Mouse (Mus musculus) kidney, postnatal 0 days (tissue): ENCODE results near the gene 1700034J05Rik. TPM values are rescaled to one million over a fixed set of nuclear protein-coding genes. Genes with fewer than 3 reads are reported as not detected.

Experiments
- ATAC-seq: fragments of 200-750 bp; cut with Nextera tagmentation; replicated peaks from 2 replicates; pipeline ENCODE4 v1.8.0; 2017; ENCODE audit warnings: low read depth, moderate number of reproducible peaks, moderate TSS enrichment, moderate library complexity; ENCODE audit not compliant: low FRiP score
- DNase-seq: peaks from one replicate; pipeline ENCODE4 v3.0.0-alpha.2; 2016; ENCODE audit warnings: low spot score
- H3K27ac ChIP-seq: fragments of 300-500 bp; sonication (generic); 2 replicates; pipeline ENCODE4 v1.5.1; 2014; ENCODE audit warnings: mild to moderate bottlenecking
- H3K27me3 ChIP-seq: fragments of 300-500 bp; sonication (generic); 2 replicates; pipeline ENCODE4 v1.6.1; 2014; ENCODE audit warnings: low read length, mixed read lengths; ENCODE audit not compliant: insufficient read depth
- H3K36me3 ChIP-seq: fragments of 300-500 bp; sonication (generic); 2 replicates; pipeline ENCODE4 v1.6.1; 2014; ENCODE audit warnings: low read length, mixed read lengths; ENCODE audit not compliant: insufficient read depth
- H3K4me1 ChIP-seq: fragments of 300-500 bp; sonication (generic); replicated peaks from 2 replicates; pipeline ENCODE4 v1.6.1; 2014; ENCODE audit warnings: antibody characterized with exemption, low read length, mixed read lengths; ENCODE audit not compliant: insufficient read depth
- H3K4me2 ChIP-seq: fragments of 300-500 bp; sonication (generic); 2 replicates; pipeline ENCODE4 v1.6.1; 2014; ENCODE audit warnings: mild to moderate bottlenecking, low read length, moderate library complexity, mixed read lengths
- H3K4me3 ChIP-seq: fragments of 300-500 bp; sonication (generic); replicated peaks from 2 replicates; pipeline ENCODE4 v1.5.1; 2014; ENCODE audit warnings: low read depth, low read length
- H3K9ac ChIP-seq: fragments of 300-500 bp; sonication (generic); 2 replicates; pipeline ENCODE4 v1.6.1; 2014; ENCODE audit warnings: low read depth, low read length
- H3K9me3 ChIP-seq: fragments of 300-500 bp; sonication (generic); replicated peaks from 2 replicates; pipeline ENCODE4 v1.6.1; 2016; ENCODE audit warnings: low read length, inconsistent platforms, mixed read lengths
- CTCF ChIP-seq: IDR thresholded peaks from 2 replicates; pipeline ENCODE4 v1.5.1; 2016; ENCODE audit warnings: antibody characterized with exemption, low read depth, mild to moderate bottlenecking, moderate library complexity
- WGBS: fragments of 180-500 bp; shearing (Covaris S2); extraction: QIAGEN DNeasy Blood & Tissue Kit; methylation state at CpG from one replicate; pipeline ENCODE4 v1.1.7; 2014; 5-methylcytosine and 5-hydroxymethylcytosine counted together
- polyA plus RNA-seq: library from polyadenylated mRNA; unstranded; fragments of >200 nt; fragmentation: Nextera tagmentation; extraction: Ambion mirVana; gene quantifications from 2 replicates; pipeline ENCODE4 v1.2.1, GENCODE M21; 2015

1700034J05Rik gene
- polyA plus RNA-seq, 1 experiment from 2014 or later, result 0.09 TPM

GRCm38 (mm10) chr6:146976446-146976845 is 22.2 kb upstream of the 1700034J05Rik start:
- Histone ChIP-seq H3K27ac (no peak overlapping the region), H3K9me3 (no peaks in the 10 kb centered on the region), H3K36me3 (peaks cover 14% of the 10 kb centered on the region; the same call in 1 of the 2 replicates), H3K27me3 (no peaks in the 10 kb centered on the region), H3K4me1 (0 out of 2 replicates have a peak, but pooled peaks cover 11% of the 10 kb centered on the region), H3K9ac (no peak overlapping the region), H3K4me2 (no peak overlapping the region), H3K4me3 (no peak overlapping the region)
- ATAC-seq, result no peak
- no peak for DNase-seq
- no peak for TF ChIP-seq CTCF
- 88% methylated on average over 8 of the region's 8 CpGs for WGBS

- H3K4me1 ChIP-seq, result no peaks in the 10 kb centered on the region
- no peak for ATAC-seq
- no peak overlapping the region for H3K27ac ChIP-seq
- no peak overlapping the region for H3K4me2 ChIP-seq
- H3K27me3 ChIP-seq, result no peaks in the 10 kb centered on the region
- H3K4me3 ChIP-seq, result no peak overlapping the region
- H3K36me3 ChIP-seq, result peaks cover 9% of the 10 kb centered on the region; the same call in 1 of the 2 replicates
- DNase-seq, result no peak
- H3K9me3 ChIP-seq, result no peaks in the 10 kb centered on the region
- no peak overlapping the region for H3K9ac ChIP-seq
- TF ChIP-seq CTCF, result no peak
These were observed 19.6 kb upstream of the 1700034J05Rik start for GRCm38 (mm10) chr6:146973830-146974229.

- Histone ChIP-seq H3K4me2 (no peak overlapping the region), H3K4me3 (no peak overlapping the region), H3K4me1 (no peaks in the 10 kb centered on the region), H3K27ac (no peak overlapping the region), H3K9ac (no peak overlapping the region), H3K9me3 (no peaks in the 10 kb centered on the region), H3K36me3 (peaks cover 9% of the 10 kb centered on the region; the same call in 1 of the 2 replicates), H3K27me3 (no peaks in the 10 kb centered on the region)
- no peak for TF ChIP-seq CTCF
- 58% methylated on average over 2 of the region's 2 CpGs for WGBS
- ATAC-seq (no peak), DNase-seq (no peak)
These were observed 19.2 kb upstream of the 1700034J05Rik start for GRCm38 (mm10) chr6:146973406-146973805.

GRCm38 (mm10) chr6:146972740-146973139 is 18.5 kb upstream of the 1700034J05Rik start:
- no peaks in the 10 kb centered on the region for H3K4me1 ChIP-seq
- no peak for ATAC-seq
- 38% methylated on average over 1 of the region's 1 CpGs for WGBS
- H3K9me3 ChIP-seq, result no peaks in the 10 kb centered on the region
- no peak overlapping the region for H3K4me2 ChIP-seq
- H3K4me3 ChIP-seq, result no peak overlapping the region
- no peak for DNase-seq
- H3K27me3 ChIP-seq, result no peaks in the 10 kb centered on the region
- peaks cover 9% of the 10 kb centered on the region; the same call in 1 of the 2 replicates for H3K36me3 ChIP-seq
- no peak overlapping the region for H3K27ac ChIP-seq
- TF ChIP-seq CTCF, result no peak
- H3K9ac ChIP-seq, result no peak overlapping the region

GRCm38 (mm10) chr6:146972009-146972408 is 17.8 kb upstream of the 1700034J05Rik start:
- no peak for TF ChIP-seq CTCF
- Histone ChIP-seq H3K4me3 (no peak overlapping the region), H3K9me3 (no peaks in the 10 kb centered on the region), H3K27me3 (no peaks in the 10 kb centered on the region), H3K4me2 (no peak overlapping the region), H3K9ac (no peak overlapping the region), H3K4me1 (no peaks in the 10 kb centered on the region), H3K27ac (no peak overlapping the region), H3K36me3 (peaks cover 5% of the 10 kb centered on the region; the same call in 1 of the 2 replicates)
- WGBS, result 71% methylated on average over 6 of the region's 6 CpGs
- ATAC-seq (no peak), DNase-seq (no peak)

GRCm38 (mm10) chr6:146971366-146971765 is 17.1 kb upstream of the 1700034J05Rik start:
- no peak for TF ChIP-seq CTCF
- H3K9ac ChIP-seq, result no peak overlapping the region
- no peaks in the 10 kb centered on the region for H3K9me3 ChIP-seq
- H3K27me3 ChIP-seq, result no peaks in the 10 kb centered on the region
- H3K36me3 ChIP-seq, result no peaks in the 10 kb centered on the region
- H3K4me1 ChIP-seq, result 0 out of 2 replicates have a peak, but pooled peaks cover under 1% of the 10 kb centered on the region
- ATAC-seq, result no peak
- 57% methylated on average over 3 of the region's 3 CpGs for WGBS
- no peak overlapping the region for H3K4me3 ChIP-seq
- no peak for DNase-seq
- no peak overlapping the region for H3K4me2 ChIP-seq
- H3K27ac ChIP-seq, result no peak overlapping the region

GRCm38 (mm10) chr6:146970811-146971210 is 16.6 kb upstream of the 1700034J05Rik start:
- Histone ChIP-seq H3K27ac (no peak overlapping the region), H3K27me3 (no peaks in the 10 kb centered on the region), H3K4me1 (0 out of 2 replicates have a peak, but pooled peaks cover 6% of the 10 kb centered on the region), H3K36me3 (no peaks in the 10 kb centered on the region), H3K9me3 (no peaks in the 10 kb centered on the region), H3K4me2 (no peak overlapping the region), H3K4me3 (no peak overlapping the region), H3K9ac (no peak overlapping the region)
- ATAC-seq, result no peak
- WGBS, result 61% methylated on average over 3 of the region's 3 CpGs
- no peak for DNase-seq
- no peak for TF ChIP-seq CTCF
